Mouse (Mus musculus): ENCODE measurements at regions not wholly inside any gene's neighbourhood (a gene's known extent, or its start where the extent isn't known, plus 50 kb on each side); places are given as distances from the start of the nearest gene placed in this dataset.
A peak's percentile ranks its signal among the peaks of the same experiment; 100 is the strongest.

- Histone ChIP-seq H3K36me3 (no peaks in the 10 kb centered on the region), H3K27me3 (replicated peaks) (no peaks in the 10 kb centered on the region), H3K4me2 (replicated peaks) (no peak overlapping the region), H3K4me1 (replicated peaks) (no peaks in the 10 kb centered on the region), H3K9me3 (no peaks in the 10 kb centered on the region), H3K27ac (no peak overlapping the region), H3K9ac (no peak overlapping the region), H3K4me3 (replicated peaks) (no peak overlapping the region)
- ATAC-seq = no peak
- WGBS = 73% methylated on average over 3 of the region's 3 CpGs
Observed at GRCm38 (mm10) chr16:44655306-44655705, 68.8 kb upstream of the Nepro start.

GRCm38 (mm10) chr16:44648547-44649223, 75.4 kb upstream of the Nepro start:
- H3K4me2 ChIP-seq (replicated peaks) = no peak overlapping the region
- no peak overlapping the region for H3K9ac ChIP-seq
- H3K27ac ChIP-seq = 0 out of 2 replicates have a peak overlapping the region, but pooled peaks have one; percentile 36
- ATAC-seq = 0 out of 2 replicates have a peak, but pooled peaks have one; percentile 41
- no peaks in the 10 kb centered on the region for H3K36me3 ChIP-seq
- 25% methylated on average over 2 of the region's 2 CpGs for WGBS
- H3K4me3 ChIP-seq (replicated peaks) = no peak overlapping the region
- no peaks in the 10 kb centered on the region for H3K27me3 ChIP-seq (replicated peaks)
- H3K9me3 ChIP-seq = no peaks in the 10 kb centered on the region
- no peaks in the 10 kb centered on the region for H3K4me1 ChIP-seq (replicated peaks)

DNA sequence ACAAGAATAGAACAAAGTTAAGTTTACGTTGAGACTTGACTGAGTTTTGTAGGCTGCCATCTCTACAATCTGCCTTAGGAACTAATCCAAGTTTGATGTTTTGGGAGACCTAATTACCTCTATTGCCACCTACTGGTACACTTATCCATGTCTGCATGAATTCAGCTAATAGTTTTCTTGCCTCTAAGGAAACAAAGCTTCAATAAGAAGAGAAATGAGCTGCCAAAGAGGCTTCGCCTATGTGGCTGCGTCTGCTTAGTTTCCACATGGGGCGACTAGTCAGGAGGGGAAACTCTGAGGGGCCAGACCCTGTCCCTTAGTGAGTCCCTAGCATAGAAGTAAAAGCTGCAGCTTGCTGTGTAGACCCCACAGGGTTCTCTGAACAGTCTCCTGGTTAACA, 80.1 kb upstream of the Nepro start:
- WGBS = 27% methylated on average over 4 of the region's 4 CpGs
- H3K27ac ChIP-seq = no peak overlapping the region
- no peak overlapping the region for H3K4me2 ChIP-seq (replicated peaks)
- ATAC-seq = no peak
- no peaks in the 10 kb centered on the region for H3K27me3 ChIP-seq (replicated peaks)
- H3K36me3 ChIP-seq = no peaks in the 10 kb centered on the region
- H3K9me3 ChIP-seq = no peaks in the 10 kb centered on the region
- no peaks in the 10 kb centered on the region for H3K4me1 ChIP-seq (replicated peaks)
- H3K4me3 ChIP-seq (replicated peaks) = no peak overlapping the region
- no peak overlapping the region for H3K9ac ChIP-seq

DNA sequence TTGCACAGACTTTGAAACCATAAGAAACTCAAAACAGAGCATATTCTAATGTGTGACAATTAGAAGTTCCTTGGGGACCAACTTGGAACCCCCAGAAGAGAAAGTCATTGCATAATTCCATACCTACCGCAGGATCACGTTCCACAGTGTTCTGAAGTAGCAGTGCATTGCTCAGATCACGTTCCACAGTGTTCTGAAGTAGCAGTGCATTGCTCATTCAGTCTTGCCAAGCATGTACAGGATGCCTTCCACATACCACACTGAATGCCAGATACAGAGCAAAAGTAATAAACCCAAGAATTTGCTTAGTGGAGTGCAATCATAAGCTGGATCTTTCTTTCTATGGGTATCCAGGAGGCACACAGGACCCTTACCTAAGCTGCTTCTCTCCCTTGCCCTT, 78.4 kb upstream of the Boc start:
- Histone ChIP-seq H3K9me3 (no peaks in the 10 kb centered on the region), H3K4me3 (replicated peaks) (no peak overlapping the region), H3K27ac (no peak overlapping the region), H3K9ac (no peak overlapping the region), H3K4me2 (replicated peaks) (no peak overlapping the region), H3K27me3 (replicated peaks) (no peaks in the 10 kb centered on the region), H3K36me3 (no peaks in the 10 kb centered on the region), H3K4me1 (replicated peaks) (peaks cover 11% of the 10 kb centered on the region)
- 81% methylated on average over 3 of the region's 3 CpGs for WGBS
- ATAC-seq = no peak

- H3K9ac ChIP-seq = no peak overlapping the region
- H3K27me3 ChIP-seq (replicated peaks) = no peaks in the 10 kb centered on the region
- peaks cover 29% of the 10 kb centered on the region for H3K4me1 ChIP-seq (replicated peaks)
- no peak overlapping the region for H3K4me3 ChIP-seq (replicated peaks)
- H3K36me3 ChIP-seq = no peaks in the 10 kb centered on the region
- 96% methylated on average over 4 of the region's 4 CpGs for WGBS
- ATAC-seq = no peak
- no peak overlapping the region for H3K27ac ChIP-seq
- H3K4me2 ChIP-seq (replicated peaks) = no peak overlapping the region
- H3K9me3 ChIP-seq = no peaks in the 10 kb centered on the region
Observed at GRCm38 (mm10) chr16:44634486-44634885, 75.8 kb upstream of the Boc start.

DNA sequence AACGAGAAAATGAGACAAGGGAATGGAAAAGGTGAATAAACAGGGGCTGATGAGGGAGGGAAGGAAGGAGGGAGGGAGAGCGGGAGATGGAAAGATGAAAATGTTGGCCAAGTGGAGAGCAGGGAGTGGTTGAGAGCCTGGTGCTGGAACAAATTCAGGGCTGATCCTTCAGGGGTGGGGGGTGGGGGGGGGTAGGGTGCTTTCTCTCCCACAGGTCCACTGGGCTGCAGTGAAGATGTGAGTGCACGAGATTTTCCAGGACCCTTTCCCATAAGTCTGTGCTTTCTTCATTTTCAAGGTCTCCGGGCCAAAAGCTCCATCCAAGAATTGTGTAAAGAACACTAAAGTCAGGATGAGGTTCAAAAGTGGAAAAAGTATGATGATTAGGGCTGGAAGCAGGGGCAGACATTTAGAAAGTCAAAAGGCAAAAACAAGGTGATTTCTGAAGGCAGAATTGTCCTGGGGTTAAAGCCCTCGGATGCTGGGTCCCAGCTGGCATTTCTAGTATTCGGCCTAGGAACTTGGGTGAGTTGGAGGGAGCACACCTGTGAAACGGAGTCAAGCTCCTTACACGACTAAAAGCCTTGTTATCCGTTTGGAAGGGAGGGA, 74.5 kb upstream of the Boc start:
- Histone ChIP-seq H3K4me2 (replicated peaks) (0 out of 2 replicates have a peak overlapping the region, but pooled peaks have one; percentile 5), H3K9me3 (no peaks in the 10 kb centered on the region), H3K27ac (peak overlapping the region; percentile 80), H3K4me3 (replicated peaks) (no peak overlapping the region), H3K27me3 (replicated peaks) (no peaks in the 10 kb centered on the region), H3K9ac (no peak overlapping the region), H3K4me1 (replicated peaks) (peaks cover 30% of the 10 kb centered on the region), H3K36me3 (no peaks in the 10 kb centered on the region)
- WGBS = 47% methylated on average over 9 of the region's 9 CpGs
- ATAC-seq = peak; percentile 64; the same call in 1 of the 2 replicates

- H3K36me3 ChIP-seq = no peaks in the 10 kb centered on the region
- H3K4me2 ChIP-seq (replicated peaks) = 0 out of 2 replicates have a peak overlapping the region, but pooled peaks have one; percentile 5
- no peaks in the 10 kb centered on the region for H3K27me3 ChIP-seq (replicated peaks)
- H3K27ac ChIP-seq = peak overlapping the region; percentile 80
- H3K4me1 ChIP-seq (replicated peaks) = peaks cover 30% of the 10 kb centered on the region
- no peak overlapping the region for H3K9ac ChIP-seq
- ATAC-seq = peak; percentile 83
- WGBS = 29% methylated on average over 9 of the region's 9 CpGs
- H3K4me3 ChIP-seq (replicated peaks) = no peak overlapping the region
- H3K9me3 ChIP-seq = no peaks in the 10 kb centered on the region
Observed at GRCm38 (mm10) chr16:44632330-44633058, 73.8 kb upstream of the Boc start.

- peak overlapping the region; percentile 80 for H3K27ac ChIP-seq
- no peak for ATAC-seq
- H3K4me2 ChIP-seq (replicated peaks) = no peak overlapping the region
- H3K9me3 ChIP-seq = no peaks in the 10 kb centered on the region
- no peak overlapping the region for H3K4me3 ChIP-seq (replicated peaks)
- H3K9ac ChIP-seq = no peak overlapping the region
- 47% methylated on average over 4 of the region's 4 CpGs for whole genome bisulfite sequencing
- H3K27me3 ChIP-seq (replicated peaks) = no peaks in the 10 kb centered on the region
- H3K36me3 ChIP-seq = no peaks in the 10 kb centered on the region
- H3K4me1 ChIP-seq (replicated peaks) = peaks cover 30% of the 10 kb centered on the region
Observed at GRCm38 (mm10) chr16:44631357-44632053, 72.8 kb upstream of the Boc start.

- no peak overlapping the region for H3K9ac ChIP-seq
- 62% methylated on average over 9 of the region's 9 CpGs for WGBS
- ATAC-seq = no peak
- 0 out of 2 replicates have a peak overlapping the region, but pooled peaks have one; percentile 80 for H3K27ac ChIP-seq
- no peak overlapping the region for H3K4me3 ChIP-seq (replicated peaks)
- no peaks in the 10 kb centered on the region for H3K36me3 ChIP-seq
- H3K4me1 ChIP-seq (replicated peaks) = peaks cover 30% of the 10 kb centered on the region
- no peaks in the 10 kb centered on the region for H3K9me3 ChIP-seq
- no peak overlapping the region for H3K4me2 ChIP-seq (replicated peaks)
- no peaks in the 10 kb centered on the region for H3K27me3 ChIP-seq (replicated peaks)
Observed at GRCm38 (mm10) chr16:44630861-44631260, 72.2 kb upstream of the Boc start.

DNA sequence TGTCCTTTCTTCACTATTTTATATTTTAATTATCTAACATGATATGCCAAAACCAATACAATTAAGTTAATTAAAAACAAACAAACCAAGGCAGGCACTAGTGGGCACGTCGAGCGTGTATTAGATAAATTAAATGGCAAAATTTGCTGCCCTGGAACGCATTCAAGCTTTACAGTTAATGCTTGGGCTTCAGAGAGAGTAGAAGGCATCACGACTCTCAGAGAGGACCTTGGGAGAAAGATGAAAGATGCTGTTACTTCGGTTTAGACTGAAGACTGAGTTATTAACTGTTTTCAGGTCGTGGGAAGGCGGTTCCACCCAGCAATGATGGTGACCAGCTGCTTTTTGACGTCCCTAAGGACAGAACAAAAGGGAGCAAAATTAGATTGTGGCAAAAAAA, 71.7 kb upstream of the Boc start:
- H3K9ac ChIP-seq = no peak overlapping the region
- H3K4me1 ChIP-seq (replicated peaks) = peaks cover 32% of the 10 kb centered on the region
- no peaks in the 10 kb centered on the region for H3K27me3 ChIP-seq (replicated peaks)
- 43% methylated on average over 9 of the region's 9 CpGs for WGBS
- H3K4me3 ChIP-seq (replicated peaks) = no peak overlapping the region
- ATAC-seq = no peak
- H3K4me2 ChIP-seq (replicated peaks) = no peak overlapping the region
- no peaks in the 10 kb centered on the region for H3K9me3 ChIP-seq
- H3K27ac ChIP-seq = no peak overlapping the region
- H3K36me3 ChIP-seq = no peaks in the 10 kb centered on the region

GRCm38 (mm10) chr16:44629296-44630275, 70.9 kb upstream of the Boc start:
- ATAC-seq = no peak
- no peak overlapping the region for H3K9ac ChIP-seq
- peaks cover 36% of the 10 kb centered on the region for H3K4me1 ChIP-seq (replicated peaks)
- WGBS = 48% methylated on average over 8 of the region's 8 CpGs
- H3K4me3 ChIP-seq (replicated peaks) = no peak overlapping the region
- no peaks in the 10 kb centered on the region for H3K36me3 ChIP-seq
- no peak overlapping the region for H3K4me2 ChIP-seq (replicated peaks)
- peak overlapping the region; percentile 19; the same call in 1 of the 2 replicates for H3K27ac ChIP-seq
- H3K27me3 ChIP-seq (replicated peaks) = no peaks in the 10 kb centered on the region
- no peaks in the 10 kb centered on the region for H3K9me3 ChIP-seq
